Mouse (Mus musculus) liver, embryonic 12.5 days (tissue): ENCODE measurements at regions not wholly inside any gene's neighbourhood (a gene's known extent, or its start where the extent isn't known, plus 50 kb on each side); places are given as distances from the start of the nearest gene placed in this dataset.

Source experiments
- ATAC-seq: fragments of 200-750 bp; cut with Nextera tagmentation; 2 replicates; pipeline ENCODE4 v1.8.0; 2017; ENCODE audit warnings: moderate number of reproducible peaks, mild to moderate bottlenecking, moderate library complexity
- H3K27ac ChIP-seq: fragments of 300-500 bp; sonication (generic); 2 replicates; pipeline ENCODE4 v1.5.1; 2016; ENCODE audit warnings: mild to moderate bottlenecking
- H3K27me3 ChIP-seq: fragments of 300-500 bp; sonication (generic); replicated peaks from 2 replicates; pipeline ENCODE4 v1.6.1; 2016; ENCODE audit warnings: mild to moderate bottlenecking, moderate library complexity
- H3K36me3 ChIP-seq: fragments of 300-500 bp; sonication (generic); 2 replicates; pipeline ENCODE4 v1.6.1; 2016; ENCODE audit warnings: mild to moderate bottlenecking, moderate library complexity
- H3K4me1 ChIP-seq: fragments of 300-500 bp; sonication (generic); 2 replicates; pipeline ENCODE4 v1.6.1; 2016
- H3K4me2 ChIP-seq: fragments of 300-500 bp; sonication (generic); 2 replicates; pipeline ENCODE4 v1.6.1; 2016; ENCODE audit warnings: mild to moderate bottlenecking, moderate library complexity
- H3K4me3 ChIP-seq: fragments of 300-500 bp; sonication (generic); 2 replicates; pipeline ENCODE4 v1.5.1; 2016; ENCODE audit warnings: mild to moderate bottlenecking, moderate library complexity
- H3K9ac ChIP-seq: fragments of 300-500 bp; sonication (generic); 2 replicates; pipeline ENCODE4 v1.6.1; 2016; ENCODE audit warnings: mild to moderate bottlenecking, moderate library complexity
- H3K9me3 ChIP-seq: fragments of 300-500 bp; sonication (generic); replicated peaks from 2 replicates; pipeline ENCODE4 v1.6.1; 2016; ENCODE audit warnings: mild to moderate bottlenecking, moderate library complexity
- WGBS: fragments of 180-500 bp; shearing (Covaris S2); methylation state at CpG from one replicate; pipeline ENCODE4 v1.1.7; 2016; ENCODE audit not compliant: insufficient replicate concordance; 5-methylcytosine and 5-hydroxymethylcytosine counted together

GRCm38 (mm10) chr2:10307376-10307775, 62.9 kb upstream of the Sfmbt2 start:
- H3K27ac ChIP-seq: peak overlapping the region; percentile 71
- H3K4me3 ChIP-seq: peak overlapping the region; percentile 42
- 30% methylated on average over 4 of the region's 4 CpGs for WGBS
- peaks cover 20% of the 10 kb centered on the region for H3K4me1 ChIP-seq
- H3K27me3 ChIP-seq: no peaks in the 10 kb centered on the region
- peak overlapping the region; percentile 41; the same call in 1 of the 2 replicates for H3K9ac ChIP-seq
- peak overlapping the region; percentile 63 for H3K4me2 ChIP-seq
- peak; percentile 90 for ATAC-seq
- H3K9me3 ChIP-seq: no peaks in the 10 kb centered on the region
- H3K36me3 ChIP-seq: no peaks in the 10 kb centered on the region

- H3K4me2 ChIP-seq: no peak overlapping the region
- WGBS: 76% methylated on average over 5 of the region's 5 CpGs
- ATAC-seq: no peak
- H3K9me3 ChIP-seq: no peaks in the 10 kb centered on the region
- H3K4me3 ChIP-seq: no peak overlapping the region
- 0 out of 2 replicates have a peak, but pooled peaks cover 6% of the 10 kb centered on the region for H3K27me3 ChIP-seq
- H3K9ac ChIP-seq: no peak overlapping the region
- peaks cover 20% of the 10 kb centered on the region for H3K4me1 ChIP-seq
- H3K36me3 ChIP-seq: no peaks in the 10 kb centered on the region
- H3K27ac ChIP-seq: no peak overlapping the region
Observed at GRCm38 (mm10) chr2:10309656-10310055, 60.7 kb upstream of the Sfmbt2 start.

- H3K4me3 ChIP-seq: no peak overlapping the region
- 60% methylated on average over 14 of the region's 14 CpGs for WGBS
- peak; percentile 23; the same call in 1 of the 2 replicates for ATAC-seq
- no peak overlapping the region for H3K27ac ChIP-seq
- H3K4me1 ChIP-seq: peaks cover 16% of the 10 kb centered on the region
- H3K27me3 ChIP-seq: 0 out of 2 replicates have a peak, but pooled peaks cover 17% of the 10 kb centered on the region
- no peaks in the 10 kb centered on the region for H3K36me3 ChIP-seq
- no peaks in the 10 kb centered on the region for H3K9me3 ChIP-seq
- no peak overlapping the region for H3K9ac ChIP-seq
- peak overlapping the region; percentile 22 for H3K4me2 ChIP-seq
Observed at GRCm38 (mm10) chr2:10311719-10312118, 58.6 kb upstream of the Sfmbt2 start.

- H3K9me3 ChIP-seq: no peaks in the 10 kb centered on the region
- ATAC-seq: no peak
- peaks cover 9% of the 10 kb centered on the region for H3K4me1 ChIP-seq
- no peaks in the 10 kb centered on the region for H3K36me3 ChIP-seq
- 70% methylated on average over 7 of the region's 7 CpGs for WGBS
- no peak overlapping the region for H3K4me3 ChIP-seq
- no peak overlapping the region for H3K4me2 ChIP-seq
- no peak overlapping the region for H3K27ac ChIP-seq
- 0 out of 2 replicates have a peak, but pooled peaks cover 17% of the 10 kb centered on the region for H3K27me3 ChIP-seq
- H3K9ac ChIP-seq: no peak overlapping the region
Observed at GRCm38 (mm10) chr2:10312398-10312797, 57.9 kb upstream of the Sfmbt2 start.

GRCm38 (mm10) chr2:10314251-10315243, 55.8 kb upstream of the Sfmbt2 start:
- Histone ChIP-seq H3K27ac (no peak overlapping the region), H3K4me1 (no peaks in the 10 kb centered on the region), H3K36me3 (no peaks in the 10 kb centered on the region), H3K9me3 (no peaks in the 10 kb centered on the region), H3K4me3 (no peak overlapping the region), H3K27me3 (0 out of 2 replicates have a peak, but pooled peaks cover 17% of the 10 kb centered on the region), H3K4me2 (no peak overlapping the region; the same call in 1 of the 2 replicates), H3K9ac (no peak overlapping the region)
- WGBS: 29% methylated on average over 14 of the region's 14 CpGs
- ATAC-seq: no peak

GRCm38 (mm10) chr2:10316347-10316746, 54.0 kb upstream of the Sfmbt2 start:
- WGBS: 66% methylated on average over 5 of the region's 5 CpGs
- Histone ChIP-seq H3K27me3 (0 out of 2 replicates have a peak, but pooled peaks cover 20% of the 10 kb centered on the region), H3K4me3 (no peak overlapping the region), H3K36me3 (no peaks in the 10 kb centered on the region), H3K9me3 (no peaks in the 10 kb centered on the region), H3K27ac (no peak overlapping the region), H3K4me1 (no peaks in the 10 kb centered on the region), H3K4me2 (no peak overlapping the region), H3K9ac (no peak overlapping the region)
- ATAC-seq: no peak

GRCm38 (mm10) chr2:10318166-10318768, 52.0 kb upstream of the Sfmbt2 start:
- no peaks in the 10 kb centered on the region for H3K9me3 ChIP-seq
- H3K4me1 ChIP-seq: no peaks in the 10 kb centered on the region
- 79% methylated on average over 10 of the region's 10 CpGs for WGBS
- 0 out of 2 replicates have a peak, but pooled peaks cover 17% of the 10 kb centered on the region for H3K27me3 ChIP-seq
- no peak overlapping the region for H3K27ac ChIP-seq
- ATAC-seq: no peak
- H3K9ac ChIP-seq: no peak overlapping the region
- no peaks in the 10 kb centered on the region for H3K36me3 ChIP-seq
- no peak overlapping the region for H3K4me3 ChIP-seq
- H3K4me2 ChIP-seq: no peak overlapping the region
